ENCODE assay signal across 8 mouse cellular contexts in genomic region chr4:155178274-155178673, GRCm38 (mm10). TPM values are rescaled to one million over a fixed set of nuclear protein-coding genes. Genes with fewer than 3 reads are reported as not detected.
DNase-seq lines count a peak whose midpoint lies in the region; ATAC-seq and TF ChIP-seq lines count a peak whose summit lies in the region.

No protein-coding gene starts in this region.

- WGBS in midbrain, embryonic 14.5 days = 6% methylated on average over 6 of the region's 6 CpGs
- 7% methylated on average over 6 of the region's 6 CpGs for WGBS in stomach, postnatal 0 days

- H3K36me3 ChIP-seq in midbrain, embryonic 14.5 days (ENCODE audit: control insufficient read depth, insufficient read depth, low read length) = no peaks in the 10 kb centered on the region
- no peaks in the 10 kb centered on the region for H3K36me3 ChIP-seq in stomach, postnatal 0 days (ENCODE audit: control insufficient read depth, insufficient read depth, low read length)

- TF ChIP-seq CTCF in stomach, postnatal 0 days (IDR thresholded peaks at IDR 0.05; ENCODE audit: low read depth) = no peak

- H3K4me2 ChIP-seq in midbrain, embryonic 14.5 days (ENCODE audit: low read length) = peak overlapping the region; percentile 34
- peak overlapping the region; percentile 32 for H3K4me2 ChIP-seq in stomach, postnatal 0 days (replicated peaks; ENCODE audit: low read depth)

- intact Hi-C loops in gastrocnemius, postnatal 14 days (cut with DNase I; ENCODE audit: low total_unique reads) = no loop called here

- H3K4me3 ChIP-seq in midbrain, embryonic 14.5 days (replicated peaks; ENCODE audit: low read depth, low read length) = no peak overlapping the region
- no peak overlapping the region for H3K4me3 ChIP-seq in stomach, postnatal 0 days (ENCODE audit: low read depth, low read length)

- H3K27ac ChIP-seq in midbrain, embryonic 14.5 days (replicated peaks; ENCODE audit: low read depth, low read length) = peak overlapping the region; percentile 78
- peak overlapping the region; percentile 89 for H3K27ac ChIP-seq in stomach, postnatal 0 days (replicated peaks)

- no peaks in the 10 kb centered on the region for H3K9me3 ChIP-seq in midbrain, embryonic 14.5 days (ENCODE audit: control insufficient read depth, low read length)
- H3K9me3 ChIP-seq in stomach, postnatal 0 days (ENCODE audit: control insufficient read depth, low read length) = no peaks in the 10 kb centered on the region

- TF ChIP-seq EP300 in stomach, postnatal 0 days (optimal IDR thresholded peaks at IDR 0.05) = peak; percentile 22

- no peaks in the 10 kb centered on the region for H3K27me3 ChIP-seq in midbrain, embryonic 14.5 days (ENCODE audit: control insufficient read depth, insufficient read depth, low read length)
- no peaks in the 10 kb centered on the region for H3K27me3 ChIP-seq in stomach, postnatal 0 days (ENCODE audit: control insufficient read depth, insufficient read depth, low read length)

- H3K9ac ChIP-seq in midbrain, embryonic 14.5 days (replicated peaks; ENCODE audit: low read length) = 0 out of 2 replicates have a peak overlapping the region, but pooled peaks have one; percentile 16
- H3K9ac ChIP-seq in stomach, postnatal 0 days (ENCODE audit: low read length) = no peak overlapping the region; the same call in 1 of the 2 replicates

- H3K4me1 ChIP-seq in midbrain, embryonic 14.5 days (ENCODE audit: control insufficient read depth, insufficient read depth, low read length) = peaks cover 53% of the 10 kb centered on the region
- H3K4me1 ChIP-seq in stomach, postnatal 0 days (replicated peaks; ENCODE audit: control insufficient read depth, insufficient read depth) = peaks cover 36% of the 10 kb centered on the region

- ATAC-seq in midbrain, embryonic 14.5 days (ENCODE audit: low FRiP score, low TSS enrichment) = peak; percentile 70
- peak; percentile 62 for ATAC-seq in stomach, postnatal 0 days (ENCODE audit: low FRiP score, low TSS enrichment)

- DNase-seq in ES-CJ7 (ENCODE audit: low read depth, low spot score) (peak; percentile 71), liver (peak; percentile 49)
- peak; percentile 72 for DNase-seq in brain, adult 2 months (ENCODE audit: low read depth, low spot score)
- peak; percentile 51 for DNase-seq in gastrocnemius, postnatal 14 days
- peak; percentile 89 for DNase-seq in induced T-regulatory cell, adult 2 months (ENCODE audit: low read depth)
- DNase-seq in midbrain, embryonic 14.5 days = peak; percentile 72
- peak; percentile 73 for DNase-seq in stomach, postnatal 0 days (ENCODE audit: low spot score)
- DNase-seq in frontal cortex, postnatal 36 days (ENCODE audit: low spot score in 2 of 2) = no peak

RNA-seq across cellular contexts. Expression of gene Ski, which starts 44.1 kb away (rescaled TPM):
- total RNA-seq in gastrocnemius, postnatal 14 days (2021) = 10 to 100 TPM; 41.6 to 51.6 TPM
- polyA plus RNA-seq in midbrain, embryonic 14.5 days (2014; fragmentation: Nextera tagmentation; extraction: Ambion mirVana) = 14.3 and 15.4 TPM in 2 replicates
- polyA plus RNA-seq in stomach, postnatal 0 days (2015; fragmentation: Nextera tagmentation; extraction: Ambion mirVana) = 9.7 and 10.8 TPM in 2 replicates

Comparison
In these comparisons a context has a peak if more than half of its experiments do, and no peak if none do; other contexts are left out.
1. DNase-seq: peak in ES-CJ7 (single experiment), brain, adult 2 months (single experiment), gastrocnemius, postnatal 14 days (single experiment), induced T-regulatory cell, adult 2 months (single experiment), liver (single experiment), midbrain, embryonic 14.5 days (single experiment) and stomach, postnatal 0 days (single experiment); none in frontal cortex, postnatal 36 days (0 of 2).